Mouse (Mus musculus) intestine, embryonic 14.5 days (tissue): ENCODE measurements around the gene Tinagl1. TPM values are rescaled to one million over a fixed set of nuclear protein-coding genes. Genes with fewer than 3 reads are reported as not detected.

Experiments
- ATAC-seq: fragments of 200-750 bp; cut with Nextera tagmentation; replicated peaks from 2 replicates; pipeline ENCODE4 v1.8.0; 2017; ENCODE audit warnings: low read depth, moderate number of reproducible peaks, moderate TSS enrichment, moderate library complexity; ENCODE audit not compliant: low FRiP score, low TSS enrichment
- DNase-seq: peaks from one replicate; pipeline ENCODE4 v3.0.0-alpha.2; 2018; ENCODE audit warnings: low spot score
- H3K27ac ChIP-seq: fragments of 300-500 bp; sonication (generic); 2 replicates; pipeline ENCODE4 v1.5.1; 2014; ENCODE audit warnings: low read depth, mild to moderate bottlenecking, control low read depth
- H3K27me3 ChIP-seq: fragments of 300-500 bp; sonication (generic); replicated peaks from 2 replicates; pipeline ENCODE4 v1.6.1; 2014; ENCODE audit warnings: low read length, control low read depth; ENCODE audit not compliant: control insufficient read depth, insufficient read depth
- H3K36me3 ChIP-seq: fragments of 300-500 bp; sonication (generic); 2 replicates; pipeline ENCODE4 v1.6.1; 2014; ENCODE audit warnings: low read length, control low read depth; ENCODE audit not compliant: control insufficient read depth, insufficient read depth
- H3K4me1 ChIP-seq: fragments of 300-500 bp; sonication (generic); replicated peaks from 2 replicates; pipeline ENCODE4 v1.6.1; 2014; ENCODE audit warnings: low read length, control low read depth, mixed read lengths; ENCODE audit not compliant: control insufficient read depth, insufficient read depth
- H3K4me2 ChIP-seq: fragments of 300-500 bp; sonication (generic); 2 replicates; pipeline ENCODE4 v1.6.1; 2014; ENCODE audit warnings: low read length
- H3K4me3 ChIP-seq: fragments of 300-500 bp; sonication (generic); 2 replicates; pipeline ENCODE4 v1.5.1; 2014; ENCODE audit warnings: low read depth, low read length, control low read depth, mixed read lengths
- H3K9ac ChIP-seq: fragments of 300-500 bp; sonication (generic); 2 replicates; pipeline ENCODE4 v1.6.1; 2014; ENCODE audit warnings: mild to moderate bottlenecking, low read length
- H3K9me3 ChIP-seq: fragments of 300-500 bp; sonication (generic); 2 replicates; pipeline ENCODE4 v1.6.1; 2016; ENCODE audit warnings: low read length, control low read depth; ENCODE audit not compliant: control insufficient read depth
- WGBS: fragments of 180-500 bp; shearing (Covaris S2); extraction: QIAGEN DNeasy Blood & Tissue Kit; methylation state at CpG from one replicate; pipeline ENCODE4 v1.1.7; 2014; 5-methylcytosine and 5-hydroxymethylcytosine counted together
- polyA plus RNA-seq: library from polyadenylated mRNA; unstranded; fragments of >200 nt; fragmentation: Nextera tagmentation; extraction: Ambion mirVana; gene quantifications from 2 replicates; pipeline ENCODE4 v1.2.1, GENCODE M21; 2014

Gene Tinagl1
- polyA plus RNA-seq, 1 experiment from 2014 or later, result 39.6 TPM

- Histone ChIP-seq H3K9ac (0 out of 2 replicates have a peak overlapping the region, but pooled peaks have one; percentile 16), H3K27ac (no peak overlapping the region; the same call in 1 of the 2 replicates), H3K4me1 (peaks cover 40% of the 10 kb centered on the region), H3K9me3 (no peaks in the 10 kb centered on the region), H3K36me3 (no peaks in the 10 kb centered on the region), H3K4me3 (peak overlapping the region; percentile 23), H3K4me2 (peak overlapping the region; percentile 57), H3K27me3 (peaks cover 9% of the 10 kb centered on the region; the same call in 1 of the 2 replicates)
- ATAC-seq (peak; percentile 76), DNase-seq (peak; percentile 78)
- WGBS, result 2% methylated on average over 25 of the region's 25 CpGs
Measured at GRCm38 (mm10) chr4:130174335-130175031, 439 bp downstream of the Tinagl1 start.

- Histone ChIP-seq H3K4me2 (peak overlapping the region; percentile 57), H3K4me1 (peaks cover 40% of the 10 kb centered on the region), H3K4me3 (peak overlapping the region; percentile 23), H3K9ac (0 out of 2 replicates have a peak overlapping the region, but pooled peaks have one; percentile 16), H3K27me3 (peaks cover 9% of the 10 kb centered on the region; the same call in 1 of the 2 replicates), H3K36me3 (no peaks in the 10 kb centered on the region), H3K27ac (no peak overlapping the region; the same call in 1 of the 2 replicates), H3K9me3 (no peaks in the 10 kb centered on the region)
- ATAC-seq (0 out of 2 replicates have a peak, but pooled peaks have one; percentile 8), DNase-seq (no peak)
- WGBS, result 34% methylated on average over 19 of the region's 19 CpGs
Measured at GRCm38 (mm10) chr4:130173911-130174311, 1.0 kb downstream of the Tinagl1 start.

- ATAC-seq (no peak), DNase-seq (no peak)
- Histone ChIP-seq H3K4me3 (0 out of 2 replicates have a peak overlapping the region, but pooled peaks have one; percentile 23), H3K27me3 (peaks cover 9% of the 10 kb centered on the region; the same call in 1 of the 2 replicates), H3K4me1 (peaks cover 46% of the 10 kb centered on the region), H3K4me2 (peak overlapping the region; percentile 57), H3K27ac (no peak overlapping the region), H3K36me3 (no peaks in the 10 kb centered on the region), H3K9ac (no peak overlapping the region), H3K9me3 (no peaks in the 10 kb centered on the region)
- WGBS, result 74% methylated on average over 11 of the region's 11 CpGs
Measured at GRCm38 (mm10) chr4:130173060-130173822, 1.7 kb downstream of the Tinagl1 start.

- Histone ChIP-seq H3K27me3 (peaks cover 9% of the 10 kb centered on the region; the same call in 1 of the 2 replicates), H3K27ac (peak overlapping the region; percentile 18; the same call in 1 of the 2 replicates), H3K4me2 (peak overlapping the region; percentile 23; the same call in 1 of the 2 replicates), H3K4me1 (peaks cover 56% of the 10 kb centered on the region), H3K36me3 (no peaks in the 10 kb centered on the region), H3K4me3 (no peak overlapping the region), H3K9ac (peak overlapping the region; percentile 5; the same call in 1 of the 2 replicates), H3K9me3 (no peaks in the 10 kb centered on the region)
- no peak for DNase-seq
- WGBS, result 35% methylated on average over 11 of the region's 11 CpGs
- ATAC-seq, result no peak
Measured at GRCm38 (mm10) chr4:130171951-130172765, 2.8 kb downstream of the Tinagl1 start.

GRCm38 (mm10) chr4:130170362-130170761, 4.6 kb downstream of the Tinagl1 start:
- Histone ChIP-seq H3K36me3 (no peaks in the 10 kb centered on the region), H3K4me3 (no peak overlapping the region), H3K4me2 (no peak overlapping the region), H3K9me3 (no peaks in the 10 kb centered on the region), H3K27me3 (peaks cover 9% of the 10 kb centered on the region; the same call in 1 of the 2 replicates), H3K9ac (no peak overlapping the region), H3K4me1 (peaks cover 56% of the 10 kb centered on the region), H3K27ac (no peak overlapping the region)
- no peak for ATAC-seq
- DNase-seq, result no peak
- WGBS, result 85% methylated on average over 4 of the region's 4 CpGs

GRCm38 (mm10) chr4:130169411-130169971, 5.4 kb downstream of the Tinagl1 start:
- no peak overlapping the region for H3K9ac ChIP-seq
- H3K27me3 ChIP-seq, result peaks cover 9% of the 10 kb centered on the region; the same call in 1 of the 2 replicates
- no peak for ATAC-seq
- no peak overlapping the region for H3K4me2 ChIP-seq
- H3K36me3 ChIP-seq, result no peaks in the 10 kb centered on the region
- no peak overlapping the region for H3K4me3 ChIP-seq
- no peak for DNase-seq
- 81% methylated on average over 16 of the region's 16 CpGs for WGBS
- no peak overlapping the region for H3K27ac ChIP-seq
- H3K4me1 ChIP-seq, result peaks cover 47% of the 10 kb centered on the region
- H3K9me3 ChIP-seq, result no peaks in the 10 kb centered on the region

GRCm38 (mm10) chr4:130168280-130169183, 6.4 kb downstream of the Tinagl1 start:
- Histone ChIP-seq H3K27me3 (0 out of 2 replicates have a peak, but pooled peaks cover 2% of the 10 kb centered on the region), H3K27ac (peak overlapping the region; percentile 47; the same call in 1 of the 2 replicates), H3K4me3 (no peak overlapping the region), H3K9me3 (no peaks in the 10 kb centered on the region), H3K4me1 (peaks cover 46% of the 10 kb centered on the region), H3K36me3 (no peaks in the 10 kb centered on the region), H3K9ac (peak overlapping the region; percentile 25; the same call in 1 of the 2 replicates), H3K4me2 (peak overlapping the region; percentile 23)
- ATAC-seq, result peak; percentile 57
- WGBS, result 40% methylated on average over 16 of the region's 16 CpGs
- DNase-seq, result peak; percentile 75
